Mouse (Mus musculus): ENCODE measurements around the gene Ak7. TPM values are rescaled to one million over a fixed set of nuclear protein-coding genes. Genes with fewer than 3 reads are reported as not detected.

The Ak7 gene
- polyA plus RNA-seq, 1 experiment from 2014 or later, result 1.1 TPM

GRCm38 (mm10) chr12:105733370-105734159 is 27.8 kb downstream of the Ak7 start:
- H3K9me3 ChIP-seq, result no peaks in the 10 kb centered on the region
- H3K9ac ChIP-seq, result no peak overlapping the region
- no peak overlapping the region for H3K27ac ChIP-seq (replicated peaks)
- no peaks in the 10 kb centered on the region for H3K4me1 ChIP-seq (replicated peaks)
- no peak for ATAC-seq (ENCODE audit: low read depth)
- H3K27me3 ChIP-seq, result no peaks in the 10 kb centered on the region
- no peak overlapping the region for H3K4me3 ChIP-seq
- no peaks in the 10 kb centered on the region for H3K36me3 ChIP-seq
- 67% methylated on average over 9 of the region's 9 CpGs for WGBS
- no peak overlapping the region for H3K4me2 ChIP-seq

GRCm38 (mm10) chr12:105735226-105735888 is 29.6 kb downstream of the Ak7 start:
- no peak overlapping the region for H3K4me2 ChIP-seq
- H3K9me3 ChIP-seq, result no peaks in the 10 kb centered on the region
- no peaks in the 10 kb centered on the region for H3K4me1 ChIP-seq (replicated peaks)
- no peak overlapping the region for H3K9ac ChIP-seq
- no peak overlapping the region for H3K27ac ChIP-seq (replicated peaks)
- no peak overlapping the region for H3K4me3 ChIP-seq
- H3K27me3 ChIP-seq, result no peaks in the 10 kb centered on the region
- 80% methylated on average over 7 of the region's 7 CpGs for WGBS
- ATAC-seq (ENCODE audit: low read depth), result no peak
- H3K36me3 ChIP-seq, result no peaks in the 10 kb centered on the region

GRCm38 (mm10) chr12:105735889-105736251 is 30.1 kb downstream of the Ak7 start:
- WGBS, result 90% methylated on average over 6 of the region's 6 CpGs

GRCm38 (mm10) chr12:105738316-105739096 is 32.7 kb downstream of the Ak7 start:
- no peaks in the 10 kb centered on the region for H3K4me1 ChIP-seq (replicated peaks)
- ATAC-seq (ENCODE audit: low read depth), result no peak
- H3K27me3 ChIP-seq, result no peaks in the 10 kb centered on the region
- H3K4me2 ChIP-seq, result no peak overlapping the region
- H3K4me3 ChIP-seq, result no peak overlapping the region
- no peak overlapping the region for H3K27ac ChIP-seq (replicated peaks)
- H3K9me3 ChIP-seq, result no peaks in the 10 kb centered on the region
- no peaks in the 10 kb centered on the region for H3K36me3 ChIP-seq
- WGBS, result 78% methylated on average over 15 of the region's 15 CpGs
- H3K9ac ChIP-seq, result no peak overlapping the region

More at GRCm38 (mm10) chr12:105735889-105736251, 30.1 kb downstream of the Ak7 start:
- H3K27me3 ChIP-seq, result no peaks in the 10 kb centered on the region
- no peaks in the 10 kb centered on the region for H3K36me3 ChIP-seq
- no peak overlapping the region for H3K27ac ChIP-seq (replicated peaks)
- no peaks in the 10 kb centered on the region for H3K9me3 ChIP-seq
- no peak for ATAC-seq (ENCODE audit: low read depth)
- no peaks in the 10 kb centered on the region for H3K4me1 ChIP-seq (replicated peaks)
- H3K4me3 ChIP-seq, result no peak overlapping the region
- no peak overlapping the region for H3K4me2 ChIP-seq
- no peak overlapping the region for H3K9ac ChIP-seq

GRCm38 (mm10) chr12:105739656-105740055 is 33.9 kb downstream of the Ak7 start:
- no peaks in the 10 kb centered on the region for H3K36me3 ChIP-seq
- ATAC-seq (ENCODE audit: low read depth), result no peak
- no peak overlapping the region for H3K4me3 ChIP-seq
- no peak overlapping the region for H3K4me2 ChIP-seq
- H3K27ac ChIP-seq (replicated peaks), result no peak overlapping the region
- no peak overlapping the region for H3K9ac ChIP-seq
- no peaks in the 10 kb centered on the region for H3K4me1 ChIP-seq (replicated peaks)
- 90% methylated on average over 8 of the region's 8 CpGs for WGBS
- H3K9me3 ChIP-seq, result no peaks in the 10 kb centered on the region
- no peaks in the 10 kb centered on the region for H3K27me3 ChIP-seq

DNA sequence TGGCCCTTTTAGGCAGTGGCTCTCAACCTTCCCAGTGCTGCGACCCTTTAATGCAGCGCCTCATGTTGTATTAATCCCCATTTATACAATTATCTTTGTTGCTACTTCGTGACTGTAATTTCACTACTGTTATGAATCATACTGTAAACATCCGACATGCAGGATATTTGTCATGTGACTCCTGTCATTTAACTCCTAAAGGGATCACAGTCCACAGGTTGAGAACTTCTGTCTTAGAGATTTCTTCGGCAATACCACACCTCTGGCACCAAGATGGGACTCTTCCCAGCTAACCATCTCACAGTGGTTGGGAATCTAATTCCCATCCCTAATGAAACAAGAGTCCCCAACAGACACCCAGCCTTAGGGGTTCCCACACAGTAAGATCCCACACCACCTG is 42.3 kb downstream of the Ak7 start:
- H3K36me3 ChIP-seq, result no peaks in the 10 kb centered on the region
- no peaks in the 10 kb centered on the region for H3K27me3 ChIP-seq
- 90% methylated on average over 5 of the region's 5 CpGs for WGBS

GRCm38 (mm10) chr12:105753813-105754212 is 48.0 kb downstream of the Ak7 start:
- H3K4me2 ChIP-seq, result no peak overlapping the region
- H3K4me3 ChIP-seq, result no peak overlapping the region
- no peak overlapping the region for H3K27ac ChIP-seq (replicated peaks)
- no peaks in the 10 kb centered on the region for H3K27me3 ChIP-seq
- no peaks in the 10 kb centered on the region for H3K36me3 ChIP-seq
- no peaks in the 10 kb centered on the region for H3K9me3 ChIP-seq
- H3K9ac ChIP-seq, result no peak overlapping the region
- ATAC-seq (ENCODE audit: low read depth), result no peak
- 90% methylated on average over 10 of the region's 10 CpGs for WGBS
- H3K4me1 ChIP-seq (replicated peaks), result no peaks in the 10 kb centered on the region

More for the DNA sequence above, 42.3 kb downstream of the Ak7 start:
- no peaks in the 10 kb centered on the region for H3K4me1 ChIP-seq (replicated peaks)
- no peak overlapping the region for H3K27ac ChIP-seq (replicated peaks)
- no peak for ATAC-seq (ENCODE audit: low read depth)
- H3K4me2 ChIP-seq, result no peak overlapping the region
- H3K4me3 ChIP-seq, result no peak overlapping the region
- no peaks in the 10 kb centered on the region for H3K9me3 ChIP-seq
- H3K9ac ChIP-seq, result no peak overlapping the region

DNA sequence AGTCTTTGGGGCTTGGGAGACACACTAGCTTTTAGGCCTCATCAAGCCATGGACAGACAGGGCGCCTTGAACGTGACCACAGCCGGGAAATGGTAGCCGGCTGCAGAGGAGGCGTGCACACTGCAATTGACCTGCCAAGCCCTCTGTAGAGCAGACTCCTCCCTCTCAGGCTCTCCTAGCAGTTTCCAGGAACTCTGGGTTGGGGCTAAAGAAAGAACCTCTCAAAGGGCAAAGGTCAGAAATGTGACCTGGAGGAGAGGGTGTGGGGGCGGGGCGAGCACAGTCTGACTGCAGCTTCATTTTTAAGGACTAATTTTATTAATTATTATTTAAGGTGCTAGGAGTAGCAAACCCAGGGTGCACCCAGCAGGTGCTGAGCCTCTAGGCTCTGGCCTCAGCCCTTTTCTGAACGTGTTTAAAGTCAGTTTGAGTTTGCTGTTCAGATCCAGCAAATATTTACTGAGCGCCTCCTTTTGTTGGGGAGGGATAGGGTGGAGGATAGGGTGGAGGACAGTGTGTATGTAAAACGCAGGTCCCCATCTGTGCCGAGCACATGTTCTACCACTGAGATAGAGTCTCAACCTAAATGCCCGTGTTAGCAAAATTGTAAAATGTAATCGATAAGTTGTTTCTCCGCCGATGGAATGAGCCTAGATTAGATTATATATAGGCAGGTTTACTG is 52.2 kb downstream of the Ak7 start:
- no peaks in the 10 kb centered on the region for H3K4me1 ChIP-seq (replicated peaks)
- H3K27me3 ChIP-seq, result no peaks in the 10 kb centered on the region
- H3K27ac ChIP-seq (replicated peaks), result no peak overlapping the region
- 46% methylated on average over 15 of the region's 15 CpGs for WGBS
- H3K4me3 ChIP-seq, result no peak overlapping the region
- no peaks in the 10 kb centered on the region for H3K9me3 ChIP-seq
- H3K4me2 ChIP-seq, result no peak overlapping the region
- no peak for ATAC-seq (ENCODE audit: low read depth)
- no peaks in the 10 kb centered on the region for H3K36me3 ChIP-seq
- no peak overlapping the region for H3K9ac ChIP-seq

DNA sequence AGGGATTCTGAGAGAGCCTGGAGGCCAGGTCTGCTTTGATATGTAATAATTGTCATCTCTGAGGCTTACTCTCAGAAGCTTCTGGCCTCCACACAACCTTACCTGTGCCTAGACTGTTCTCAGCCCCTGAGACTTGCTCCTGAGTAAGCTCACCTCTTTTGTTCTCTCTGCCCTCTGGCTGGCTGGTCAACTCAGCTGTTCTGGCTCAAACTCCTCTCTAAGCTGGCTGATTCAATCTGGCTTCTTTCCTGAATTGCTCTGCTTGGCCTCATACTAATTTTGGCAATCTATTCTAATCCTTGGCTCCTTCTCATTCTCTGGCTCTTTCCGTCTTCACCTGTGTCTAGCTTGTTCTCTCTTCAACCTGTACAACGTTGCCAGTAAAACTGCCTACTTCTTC is 53.1 kb downstream of the Ak7 start:
- Histone ChIP-seq H3K36me3 (no peaks in the 10 kb centered on the region), H3K27ac (replicated peaks) (no peak overlapping the region), H3K9me3 (no peaks in the 10 kb centered on the region), H3K27me3 (no peaks in the 10 kb centered on the region), H3K4me2 (no peak overlapping the region), H3K4me1 (replicated peaks) (no peaks in the 10 kb centered on the region), H3K4me3 (no peak overlapping the region), H3K9ac (no peak overlapping the region)
- no peak for ATAC-seq (ENCODE audit: low read depth)
- WGBS, result 94% methylated on average over 2 of the region's 2 CpGs

- 0 out of 2 replicates have a peak, but pooled peaks have one; percentile 27 for ATAC-seq (ENCODE audit: low read depth)
- Histone ChIP-seq H3K27ac (replicated peaks) (no peak overlapping the region), H3K27me3 (no peaks in the 10 kb centered on the region), H3K36me3 (no peaks in the 10 kb centered on the region), H3K9me3 (no peaks in the 10 kb centered on the region), H3K9ac (no peak overlapping the region), H3K4me2 (no peak overlapping the region), H3K4me3 (no peak overlapping the region), H3K4me1 (replicated peaks) (no peaks in the 10 kb centered on the region)
- 14% methylated on average over 10 of the region's 10 CpGs for WGBS
These were observed 54.2 kb downstream of the Ak7 start for GRCm38 (mm10) chr12:105759849-105760478.

DNA sequence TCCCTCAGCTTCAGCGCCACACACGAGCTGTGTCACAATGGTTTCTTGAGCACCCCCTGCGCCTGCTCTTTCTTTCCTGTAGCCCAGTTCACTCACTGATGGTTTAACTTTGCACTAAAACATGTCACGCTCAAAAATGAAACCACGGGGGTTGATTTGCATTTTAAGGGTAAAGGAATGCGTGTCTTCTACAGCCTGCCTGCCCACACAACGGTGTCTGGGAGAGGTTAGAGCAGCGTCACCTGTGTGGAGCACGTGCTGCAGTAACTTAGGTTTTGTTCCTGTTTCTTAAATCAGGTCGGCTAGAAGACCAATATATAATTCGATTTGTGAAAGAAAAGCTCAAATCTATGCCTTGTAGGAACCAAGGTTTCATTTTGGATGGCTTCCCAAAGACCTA is 55.4 kb downstream of the Ak7 start:
- H3K9ac ChIP-seq, result no peak overlapping the region
- H3K27me3 ChIP-seq, result no peaks in the 10 kb centered on the region
- ATAC-seq (ENCODE audit: low read depth), result no peak
- no peaks in the 10 kb centered on the region for H3K4me1 ChIP-seq (replicated peaks)
- 41% methylated on average over 11 of the region's 11 CpGs for WGBS
- no peak overlapping the region for H3K4me3 ChIP-seq
- H3K4me2 ChIP-seq, result no peak overlapping the region
- H3K36me3 ChIP-seq, result no peaks in the 10 kb centered on the region
- H3K9me3 ChIP-seq, result no peaks in the 10 kb centered on the region
- H3K27ac ChIP-seq (replicated peaks), result no peak overlapping the region
